Mouse (Mus musculus) neural tube, embryonic 15.5 days (tissue): Measurements from ENCODE around the gene Ifit3. TPM values are rescaled to one million over a fixed set of nuclear protein-coding genes. Genes with fewer than 3 reads are reported as not detected.
"Not testable (repeated sequence)": the region's sequence is repeated elsewhere in the genome, so short reads cannot be mapped to it uniquely, and the experiment has no call there.

Experiments used
- ATAC-seq: fragments of 200-750 bp; cut with Nextera tagmentation; 2 replicates; pipeline ENCODE4 v1.8.0; 2017; ENCODE audit warnings: mild to moderate bottlenecking, moderate TSS enrichment, moderate library complexity; ENCODE audit not compliant: low FRiP score
- H3K27ac ChIP-seq: fragments of 300-500 bp; sonication (generic); replicated peaks from 2 replicates; pipeline ENCODE4 v1.5.1; 2015; ENCODE audit warnings: mild to moderate bottlenecking, inconsistent platforms
- H3K27me3 ChIP-seq: fragments of 300-500 bp; sonication (generic); replicated peaks from 2 replicates; pipeline ENCODE4 v1.6.1; 2015; ENCODE audit warnings: inconsistent platforms
- H3K36me3 ChIP-seq: fragments of 300-500 bp; sonication (generic); 2 replicates; pipeline ENCODE4 v1.6.1; 2015; ENCODE audit warnings: inconsistent platforms
- H3K4me1 ChIP-seq: fragments of 300-500 bp; sonication (generic); 2 replicates; pipeline ENCODE4 v1.6.1; 2015; ENCODE audit warnings: inconsistent platforms
- H3K4me2 ChIP-seq: fragments of 300-500 bp; sonication (generic); 2 replicates; pipeline ENCODE4 v1.6.1; 2015; ENCODE audit warnings: inconsistent platforms, mild to moderate bottlenecking, moderate library complexity
- H3K4me3 ChIP-seq: fragments of 300-500 bp; sonication (generic); replicated peaks from 2 replicates; pipeline ENCODE4 v1.5.1; 2015; ENCODE audit warnings: mild to moderate bottlenecking, inconsistent platforms
- H3K9ac ChIP-seq: fragments of 300-500 bp; sonication (generic); replicated peaks from 2 replicates; pipeline ENCODE4 v1.6.1; 2015; ENCODE audit warnings: mild to moderate bottlenecking, inconsistent platforms
- H3K9me3 ChIP-seq: fragments of 300-500 bp; sonication (generic); replicated peaks from 2 replicates; pipeline ENCODE4 v1.6.1; 2016; ENCODE audit warnings: inconsistent platforms
- WGBS: fragments of 180-500 bp; shearing (Covaris S2); methylation state at CpG from one replicate; pipeline ENCODE4 v1.1.7; 2015; ENCODE audit warnings: mixed read lengths; 5-methylcytosine and 5-hydroxymethylcytosine counted together
- polyA plus RNA-seq: library from polyadenylated mRNA; unstranded; fragments of >200 nt; fragmentation: Nextera tagmentation; extraction: Ambion mirVana; gene quantifications from 2 replicates; pipeline ENCODE4 v1.2.1, GENCODE M21; 2015

The Ifit3 gene
- polyA plus RNA-seq: 2.1 and 3.1 TPM in 2 replicates

DNA sequence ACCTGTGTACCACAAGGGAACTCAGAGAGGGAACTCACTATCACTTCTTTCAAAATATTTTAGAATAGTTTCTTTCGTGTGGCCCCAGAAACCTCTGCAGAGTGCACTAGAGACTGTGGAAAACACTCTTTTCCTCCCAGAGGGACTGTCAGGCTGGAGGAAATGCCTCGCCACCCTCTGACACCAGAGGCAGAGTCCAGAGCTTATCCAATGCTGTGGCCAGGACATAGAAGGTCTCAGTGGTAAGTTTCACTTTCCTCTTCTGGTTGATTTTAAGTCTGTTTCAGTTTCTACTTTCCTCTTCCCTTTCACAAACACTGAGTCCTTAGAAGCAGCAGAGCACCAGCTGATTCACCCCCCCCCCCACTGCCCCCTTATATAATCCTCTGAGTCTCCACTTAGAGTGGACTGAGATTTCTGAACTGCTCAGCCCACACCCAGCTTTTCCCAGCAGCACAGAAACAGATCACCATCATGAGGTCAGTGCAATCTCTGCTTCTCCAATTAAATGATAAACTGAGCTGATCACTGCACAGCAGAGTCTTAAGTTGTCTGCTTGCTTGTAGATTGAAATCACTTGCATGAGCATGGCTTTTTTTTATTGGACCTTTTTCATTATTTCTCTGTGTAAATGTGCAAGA is at the start of gene Ifit3:
Gene Ifit3 (plus strand): TSS at position 406 of the 641 bp plus-strand sequence.
- H3K9ac ChIP-seq, H3K4me2 ChIP-seq, H3K9me3 ChIP-seq, ATAC-seq, H3K27me3 ChIP-seq, H3K4me1 ChIP-seq, H3K4me3 ChIP-seq, H3K27ac ChIP-seq, H3K36me3 ChIP-seq: not testable (repeated sequence)
- WGBS: 60% methylated on average over 2 of the region's 2 CpGs

DNA sequence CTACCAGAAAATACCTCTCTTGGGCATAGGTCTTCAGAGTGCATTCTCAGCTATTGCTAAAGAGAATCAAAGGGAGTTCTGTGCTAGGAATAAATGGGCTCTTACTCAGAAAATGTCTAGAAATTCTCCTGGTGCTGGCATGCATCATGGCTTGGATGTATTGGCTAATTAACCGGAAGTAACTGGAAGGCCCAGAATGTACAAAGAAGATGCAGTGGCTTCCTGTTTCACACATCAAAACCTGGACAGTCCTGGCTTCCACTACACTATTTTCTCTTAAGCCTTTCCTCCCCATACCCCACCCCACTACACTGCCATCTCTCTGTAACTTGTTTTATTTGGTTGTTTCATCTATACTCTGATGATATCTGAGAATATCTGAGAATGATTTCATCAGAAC is 43.9 kb upstream of the Ifit3 start:
- no peak overlapping the region for H3K9ac ChIP-seq
- H3K27ac ChIP-seq: no peak overlapping the region
- no peaks in the 10 kb centered on the region for H3K4me1 ChIP-seq
- no peak for ATAC-seq
- no peak overlapping the region for H3K4me2 ChIP-seq
- no peaks in the 10 kb centered on the region for H3K27me3 ChIP-seq
- WGBS: 86% methylated on average over 1 of the region's 1 CpGs
- H3K4me3 ChIP-seq: no peak overlapping the region
- H3K9me3 ChIP-seq: no peaks in the 10 kb centered on the region
- H3K36me3 ChIP-seq: no peaks in the 10 kb centered on the region

DNA sequence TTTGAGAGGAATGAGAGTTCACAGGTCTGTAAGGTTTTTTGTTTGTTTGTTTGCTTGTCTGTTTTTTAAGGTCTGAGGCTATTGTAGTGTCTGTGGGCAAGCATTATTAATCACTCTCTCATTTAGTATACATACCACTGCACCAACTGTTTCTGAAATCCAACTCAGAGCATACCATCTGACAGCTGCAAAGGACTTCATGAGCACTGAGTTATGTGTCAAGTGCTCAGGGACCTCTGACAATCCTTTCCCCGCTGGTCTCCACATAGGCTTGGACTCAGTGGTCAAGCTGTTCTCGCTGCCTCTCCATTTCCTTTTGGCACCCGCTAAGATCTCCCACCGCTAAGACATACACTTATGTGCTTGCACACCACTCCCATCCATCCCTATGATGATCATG is 37.1 kb upstream of the Ifit3 start:
- no peak overlapping the region for H3K9ac ChIP-seq
- no peaks in the 10 kb centered on the region for H3K9me3 ChIP-seq
- no peak for ATAC-seq
- H3K27ac ChIP-seq: no peak overlapping the region
- no peak overlapping the region for H3K4me3 ChIP-seq
- WGBS: 87% methylated on average over 4 of the region's 4 CpGs
- H3K27me3 ChIP-seq: no peaks in the 10 kb centered on the region
- no peak overlapping the region for H3K4me2 ChIP-seq
- no peaks in the 10 kb centered on the region for H3K36me3 ChIP-seq
- peaks cover 8% of the 10 kb centered on the region; the same call in 1 of the 2 replicates for H3K4me1 ChIP-seq

DNA sequence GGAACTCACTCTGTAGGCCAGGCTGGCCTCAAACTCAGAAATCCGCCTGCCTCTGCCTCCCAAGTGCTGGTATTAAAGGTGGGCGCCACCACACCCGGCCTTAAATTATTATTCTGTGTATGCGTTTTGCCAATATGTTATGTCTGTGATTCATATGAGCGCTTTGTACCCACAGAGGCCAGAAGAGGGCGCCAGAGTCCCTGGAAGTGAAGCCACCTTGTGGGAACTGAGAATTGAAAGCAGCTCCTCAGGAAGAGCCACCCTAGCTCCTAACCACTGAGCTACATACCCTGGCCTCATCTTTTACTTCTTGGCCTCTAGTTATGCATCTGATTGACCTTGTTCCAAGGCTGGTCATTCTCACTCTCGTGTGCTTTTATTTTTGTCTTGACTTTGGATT is 35.4 kb upstream of the Ifit3 start:
- ATAC-seq: no peak
- no peak overlapping the region for H3K4me2 ChIP-seq
- WGBS: 31% methylated on average over 7 of the region's 7 CpGs

DNA sequence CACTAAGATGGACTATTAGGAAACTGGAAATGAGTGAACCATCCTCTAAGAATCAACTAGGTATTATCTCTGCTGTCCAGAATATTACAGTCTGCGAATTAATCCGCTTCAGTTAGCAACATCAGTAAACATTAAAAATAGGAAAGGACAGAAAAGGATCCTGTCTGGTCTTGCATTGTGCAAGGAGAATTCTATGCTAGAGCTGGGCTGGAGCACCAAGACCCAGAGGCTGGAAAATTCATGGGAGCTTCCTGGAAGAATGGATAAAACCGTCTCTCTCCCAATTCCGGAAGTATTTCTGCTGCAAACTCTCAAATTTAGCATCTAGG is 33.2 kb upstream of the Ifit3 start:
- Histone ChIP-seq H3K4me1 (peaks cover 12% of the 10 kb centered on the region; the same call in 1 of the 2 replicates), H3K9me3 (no peaks in the 10 kb centered on the region), H3K4me3 (peak overlapping the region; percentile 55), H3K4me2 (peak overlapping the region; percentile 80), H3K36me3 (no peaks in the 10 kb centered on the region), H3K27ac (peak overlapping the region; percentile 75), H3K27me3 (no peaks in the 10 kb centered on the region), H3K9ac (peak overlapping the region; percentile 43)
- 36% methylated on average over 4 of the region's 4 CpGs for WGBS
- ATAC-seq: no peak

More for the DNA sequence above, 35.4 kb upstream of the Ifit3 start:
- Histone ChIP-seq H3K9me3 (no peaks in the 10 kb centered on the region), H3K27me3 (no peaks in the 10 kb centered on the region), H3K27ac (no peak overlapping the region), H3K36me3 (no peaks in the 10 kb centered on the region), H3K4me3 (no peak overlapping the region), H3K9ac (no peak overlapping the region), H3K4me1 (peaks cover 12% of the 10 kb centered on the region; the same call in 1 of the 2 replicates)

DNA sequence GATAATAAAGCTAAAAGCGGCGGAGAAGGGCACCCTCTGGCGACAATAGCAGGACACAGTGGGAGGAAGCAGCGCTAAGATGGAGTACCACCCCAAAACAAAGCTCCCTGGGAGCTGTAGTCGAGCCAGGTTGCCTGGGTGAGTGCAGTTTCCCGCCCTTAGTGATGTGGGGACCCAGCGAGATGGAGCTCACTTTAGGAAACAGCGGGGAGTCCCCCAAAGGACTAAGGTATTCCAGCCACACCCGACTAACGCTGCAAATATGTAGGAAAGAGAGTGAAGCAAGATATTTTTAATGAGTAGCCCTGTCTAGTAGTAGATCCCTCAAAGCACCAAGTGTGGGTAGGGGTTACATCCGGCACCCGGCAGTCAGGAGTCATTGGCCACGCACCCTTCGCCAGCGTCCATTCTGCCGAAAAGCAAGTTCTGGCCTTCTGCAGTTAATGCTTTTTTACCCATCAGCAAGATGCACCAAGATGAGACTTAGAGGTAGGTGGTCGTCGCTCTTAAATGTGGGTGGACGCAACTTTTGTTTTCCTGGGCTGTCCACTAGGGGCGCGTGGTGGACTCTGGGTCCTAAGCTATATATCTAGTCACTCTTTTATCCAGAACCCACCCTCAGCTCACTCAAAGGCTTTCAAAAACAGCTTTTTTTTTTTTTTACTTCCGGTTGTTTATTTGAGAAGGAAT is 32.7 kb upstream of the Ifit3 start, which contains the start of gene Ifit2:
Gene Ifit2 (plus strand): TSS at position 161 of the 690 bp plus-strand sequence.
- Histone ChIP-seq H3K4me2 (peak within 1 kb of the TSS; percentile 80), H3K36me3 (no peaks in the 10 kb centered on the region), H3K4me3 (peak within 1 kb of the TSS; percentile 55), H3K27me3 (no peaks in the 10 kb centered on the region), H3K27ac (peak within 1 kb of the TSS; percentile 75), H3K4me1 (peaks cover 12% of the 10 kb centered on the region; the same call in 1 of the 2 replicates), H3K9ac (peak within 1 kb of the TSS; percentile 43), H3K9me3 (no peaks in the 10 kb centered on the region)
- WGBS: 2% methylated on average over 22 of the region's 22 CpGs
- ATAC-seq: peak; percentile 97

DNA sequence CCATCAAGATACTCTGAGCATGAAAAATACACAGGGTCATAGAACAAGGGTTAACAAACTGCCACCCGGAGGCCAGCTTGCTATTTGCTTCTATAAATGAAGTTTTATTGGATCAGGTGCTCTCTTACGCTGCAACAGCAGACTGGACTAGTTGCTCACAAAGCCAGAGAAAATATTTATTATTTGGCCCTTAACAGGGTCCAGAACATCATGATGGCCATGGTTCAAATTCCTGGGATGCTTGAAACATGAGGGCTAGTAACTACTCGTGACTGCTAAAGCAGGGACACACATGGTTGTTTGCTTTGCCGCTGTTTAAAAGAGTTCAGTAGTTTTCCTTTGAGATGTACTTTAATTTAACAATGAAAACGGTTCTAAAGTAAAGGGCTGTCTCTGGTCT is 31.4 kb upstream of the Ifit3 start:
- 62% methylated on average over 5 of the region's 5 CpGs for WGBS
- H3K4me2 ChIP-seq: peak overlapping the region; percentile 28; the same call in 1 of the 2 replicates
- no peaks in the 10 kb centered on the region for H3K9me3 ChIP-seq
- H3K4me1 ChIP-seq: peaks cover 12% of the 10 kb centered on the region; the same call in 1 of the 2 replicates
- no peaks in the 10 kb centered on the region for H3K36me3 ChIP-seq
- H3K9ac ChIP-seq: no peak overlapping the region
- H3K27ac ChIP-seq: no peak overlapping the region; the same call in 1 of the 2 replicates
- no peak overlapping the region for H3K4me3 ChIP-seq
- ATAC-seq: no peak
- H3K27me3 ChIP-seq: no peaks in the 10 kb centered on the region

DNA sequence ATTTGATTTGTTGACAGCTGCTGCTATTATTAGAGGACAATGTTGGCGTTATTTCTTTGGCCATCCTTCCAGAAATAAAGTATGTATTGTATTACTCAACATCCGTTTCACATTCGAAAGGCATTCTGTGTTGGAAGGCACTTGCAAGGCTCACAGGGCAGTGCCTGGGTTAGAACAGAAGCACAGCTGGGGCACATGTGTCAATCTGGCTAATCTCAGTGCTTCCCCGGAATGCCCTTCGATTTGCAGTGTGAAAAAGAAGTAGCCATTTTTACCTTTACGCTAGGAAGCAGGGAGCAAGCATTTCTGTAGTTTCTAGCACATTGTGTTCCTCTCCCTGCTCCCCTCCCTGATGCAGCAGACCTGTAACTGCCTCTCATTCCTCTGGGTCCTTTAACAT is 30.3 kb upstream of the Ifit3 start:
- Histone ChIP-seq H3K9ac (no peak overlapping the region), H3K4me1 (peaks cover 12% of the 10 kb centered on the region; the same call in 1 of the 2 replicates), H3K27me3 (no peaks in the 10 kb centered on the region), H3K4me3 (no peak overlapping the region), H3K36me3 (no peaks in the 10 kb centered on the region), H3K9me3 (no peaks in the 10 kb centered on the region), H3K27ac (no peak overlapping the region), H3K4me2 (no peak overlapping the region)
- no peak for ATAC-seq
- 79% methylated on average over 6 of the region's 6 CpGs for WGBS

DNA sequence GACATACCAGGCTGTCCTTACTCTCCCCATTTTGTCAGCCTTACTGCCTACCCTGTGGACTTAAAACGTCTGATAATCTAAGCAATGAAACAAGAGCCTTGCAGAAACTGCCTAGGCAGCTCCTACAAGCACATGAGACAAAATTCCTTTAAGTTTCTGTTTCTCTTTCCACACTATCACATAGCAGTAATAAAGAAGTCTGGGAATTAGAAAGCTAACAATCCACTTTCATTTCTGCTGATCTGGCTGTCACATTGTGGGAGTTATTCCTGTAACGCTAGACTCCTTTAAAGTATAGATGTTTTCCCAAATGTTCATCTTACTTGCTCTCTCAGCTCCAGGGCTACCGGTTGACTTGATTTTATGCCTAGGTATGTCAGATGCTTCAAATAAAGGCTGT is 29.8 kb upstream of the Ifit3 start:
- Histone ChIP-seq H3K36me3 (no peaks in the 10 kb centered on the region), H3K9ac (no peak overlapping the region), H3K27ac (no peak overlapping the region), H3K4me1 (peaks cover 12% of the 10 kb centered on the region; the same call in 1 of the 2 replicates), H3K27me3 (no peaks in the 10 kb centered on the region), H3K4me3 (no peak overlapping the region), H3K4me2 (no peak overlapping the region), H3K9me3 (no peaks in the 10 kb centered on the region)
- no peak for ATAC-seq
- WGBS: 79% methylated on average over 3 of the region's 3 CpGs

DNA sequence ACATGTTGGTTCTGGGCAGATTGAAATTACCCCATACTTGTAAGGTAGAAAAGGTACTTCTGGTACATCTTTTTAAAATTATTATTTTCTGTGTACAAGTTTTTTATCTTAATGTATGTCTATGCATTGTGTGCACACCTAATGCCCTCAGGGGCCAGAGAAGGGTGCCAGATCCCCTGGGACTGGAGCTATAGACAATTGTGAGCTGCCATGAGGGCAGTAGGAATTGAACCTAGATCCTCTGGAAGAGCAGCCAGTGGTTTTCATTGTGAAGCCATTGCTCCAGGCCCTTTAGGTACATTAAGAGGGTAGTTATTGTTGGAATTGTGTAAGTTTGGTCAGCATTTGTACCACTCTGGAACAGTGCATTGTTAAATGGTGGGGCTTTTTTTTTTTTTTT is 29.3 kb upstream of the Ifit3 start:
- no peaks in the 10 kb centered on the region for H3K9me3 ChIP-seq
- no peaks in the 10 kb centered on the region for H3K27me3 ChIP-seq
- H3K4me1 ChIP-seq: peaks cover 12% of the 10 kb centered on the region; the same call in 1 of the 2 replicates
- no peak overlapping the region for H3K4me2 ChIP-seq
- no peak for ATAC-seq
- no peak overlapping the region for H3K4me3 ChIP-seq
- no peaks in the 10 kb centered on the region for H3K36me3 ChIP-seq
- H3K27ac ChIP-seq: no peak overlapping the region
- H3K9ac ChIP-seq: no peak overlapping the region

DNA sequence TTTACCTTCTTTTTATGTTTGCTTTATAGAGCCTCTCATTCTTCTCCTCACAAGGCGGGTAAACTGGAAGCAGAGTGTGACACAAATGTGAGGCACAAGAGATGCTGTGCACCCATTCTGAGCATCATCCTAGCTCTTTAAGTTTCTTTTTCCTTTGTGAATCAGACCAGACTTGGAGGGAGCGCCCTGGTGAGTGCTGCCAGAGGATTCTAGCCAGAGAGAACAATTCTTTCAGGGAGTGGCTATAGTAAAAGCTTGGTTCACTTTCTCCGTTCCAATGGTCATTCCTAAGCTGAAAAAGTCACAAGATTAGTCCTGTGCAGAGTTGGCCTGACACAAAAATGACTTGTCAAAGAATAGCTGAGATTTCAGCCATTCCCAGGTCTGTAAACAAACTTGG is 26.7 kb upstream of the Ifit3 start:
- Histone ChIP-seq H3K9me3 (no peaks in the 10 kb centered on the region), H3K9ac (no peak overlapping the region), H3K4me3 (no peak overlapping the region), H3K27me3 (no peaks in the 10 kb centered on the region), H3K4me1 (0 out of 2 replicates have a peak, but pooled peaks cover 3% of the 10 kb centered on the region), H3K36me3 (no peaks in the 10 kb centered on the region), H3K27ac (no peak overlapping the region), H3K4me2 (no peak overlapping the region)
- 82% methylated on average over 3 of the region's 3 CpGs for WGBS
- no peak for ATAC-seq

DNA sequence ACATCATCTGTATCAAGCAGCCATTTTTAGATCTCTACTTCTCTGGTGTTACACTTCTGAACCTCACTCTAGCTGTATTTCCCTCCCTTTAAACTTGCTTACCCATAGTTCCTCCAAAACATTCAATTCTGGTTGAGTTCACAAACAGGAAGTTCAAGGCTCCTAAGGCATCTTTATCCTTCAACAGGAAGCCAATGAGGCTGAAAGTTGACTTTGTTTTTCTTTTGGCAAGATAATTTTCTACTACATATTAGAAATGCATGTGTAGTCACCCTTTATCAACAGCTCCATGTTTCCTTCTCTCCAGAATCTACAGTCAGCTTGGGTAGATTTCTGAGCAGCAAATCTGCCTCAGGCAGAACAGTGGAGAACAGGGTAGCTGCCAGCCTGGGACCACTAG is 20.8 kb upstream of the Ifit3 start:
- no peak overlapping the region for H3K9ac ChIP-seq
- no peaks in the 10 kb centered on the region for H3K27me3 ChIP-seq
- no peak for ATAC-seq
- no peaks in the 10 kb centered on the region for H3K36me3 ChIP-seq
- H3K4me3 ChIP-seq: no peak overlapping the region
- H3K9me3 ChIP-seq: no peaks in the 10 kb centered on the region
- H3K27ac ChIP-seq: no peak overlapping the region
- no peaks in the 10 kb centered on the region for H3K4me1 ChIP-seq
- H3K4me2 ChIP-seq: no peak overlapping the region
